Mouse (Mus musculus): ENCODE data around the gene Rnf220. TPM values are rescaled to one million over a fixed set of nuclear protein-coding genes. Genes with fewer than 3 reads are reported as not detected.

The Rnf220 gene
- 40.6 and 73.9 TPM in 2 replicates for polyA plus RNA-seq (2012; rRNA removed)

GRCm38 (mm10) chr4:117496482-117497165, at the start of gene Rnf220:
Rnf220 (minus strand) TSS chr4:117497052.
- 1% methylated on average over 42 of the region's 42 CpGs for WGBS
- no peaks in the 10 kb centered on the region for H3K36me3 ChIP-seq (ENCODE audit: control insufficient read depth, insufficient read depth, low read length)
- TF ChIP-seq POLR2A (IDR thresholded peaks at IDR 0.05; ENCODE audit: low read depth, low read length) (no peak), CTCF (IDR thresholded peaks at IDR 0.05; ENCODE audit: extremely low read depth, insufficient read length, insufficient replicate concordance, low read depth, low read length) (no peak)
- H3K4me1 ChIP-seq (ENCODE audit: control insufficient read depth, insufficient read depth, insufficient read length, low read length): peaks cover 19% of the 10 kb centered on the region
- no peak within 1 kb of the TSS for H3K27ac ChIP-seq (ENCODE audit: insufficient read depth, low read depth, low read length)
- peaks cover 56% of the 10 kb centered on the region for H3K27me3 ChIP-seq (ENCODE audit: control insufficient read depth, insufficient read depth, low read length)
- H3K4me3 ChIP-seq (ENCODE audit: low read depth, low read length): peak within 1 kb of the TSS; percentile 39

GRCm38 (mm10) chr4:117546616-117547015, 49.8 kb upstream of the Rnf220 start:
- peaks cover 3% of the 10 kb centered on the region; the same call in 1 of the 2 replicates for H3K4me1 ChIP-seq (ENCODE audit: control insufficient read depth, insufficient read depth, insufficient read length, low read length)
- H3K4me3 ChIP-seq (ENCODE audit: low read depth, low read length): no peak overlapping the region
- no peak for TF ChIP-seq CTCF (IDR thresholded peaks at IDR 0.05; ENCODE audit: extremely low read depth, insufficient read length, insufficient replicate concordance, low read depth, low read length)
- no peak for TF ChIP-seq POLR2A (IDR thresholded peaks at IDR 0.05; ENCODE audit: low read depth, low read length)
- no peaks in the 10 kb centered on the region for H3K36me3 ChIP-seq (ENCODE audit: control insufficient read depth, insufficient read depth, low read length)
- WGBS: 83% methylated on average over 6 of the region's 6 CpGs
- no peaks in the 10 kb centered on the region for H3K27me3 ChIP-seq (ENCODE audit: control insufficient read depth, insufficient read depth, low read length)
- no peak overlapping the region for H3K27ac ChIP-seq (ENCODE audit: insufficient read depth, low read depth, low read length)

- H3K36me3 ChIP-seq (ENCODE audit: control insufficient read depth, insufficient read depth, low read length): no peaks in the 10 kb centered on the region
- H3K27me3 ChIP-seq (ENCODE audit: control insufficient read depth, insufficient read depth, low read length): no peaks in the 10 kb centered on the region
- no peak overlapping the region for H3K4me3 ChIP-seq (ENCODE audit: low read depth, low read length)
- 86% methylated on average over 3 of the region's 3 CpGs for WGBS
- H3K27ac ChIP-seq (ENCODE audit: insufficient read depth, low read depth, low read length): no peak overlapping the region
- TF ChIP-seq CTCF (IDR thresholded peaks at IDR 0.05; ENCODE audit: extremely low read depth, insufficient read length, insufficient replicate concordance, low read depth, low read length) (no peak), POLR2A (IDR thresholded peaks at IDR 0.05; ENCODE audit: low read depth, low read length) (no peak)
- peaks cover 2% of the 10 kb centered on the region; the same call in 1 of the 2 replicates for H3K4me1 ChIP-seq (ENCODE audit: control insufficient read depth, insufficient read depth, insufficient read length, low read length)
Measured at GRCm38 (mm10) chr4:117545448-117545847, 48.6 kb upstream of the Rnf220 start.

DNA sequence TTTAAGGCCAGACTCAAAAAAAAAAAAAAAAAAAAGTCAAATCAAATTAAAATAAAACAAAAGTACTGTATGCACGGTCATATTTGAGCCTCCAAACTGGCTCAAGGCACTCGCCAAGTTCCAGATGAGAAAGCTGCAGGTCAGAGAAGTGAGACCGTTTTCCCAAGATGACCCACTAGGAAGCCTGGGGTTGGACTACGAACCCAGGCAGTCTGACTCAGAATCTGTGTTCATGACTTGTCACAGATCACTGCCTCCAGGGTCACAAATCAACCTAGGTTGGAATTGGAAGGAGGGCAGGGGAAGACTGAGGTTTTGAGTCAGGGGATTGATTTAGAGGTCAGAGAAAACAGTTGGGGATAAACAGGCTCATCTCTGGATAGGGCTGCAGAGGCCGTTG, 43.7 kb upstream of the Rnf220 start:
- 57% methylated on average over 5 of the region's 5 CpGs for WGBS
- Histone ChIP-seq H3K27me3 (ENCODE audit: control insufficient read depth, insufficient read depth, low read length) (no peaks in the 10 kb centered on the region), H3K4me3 (ENCODE audit: low read depth, low read length) (no peak overlapping the region), H3K27ac (ENCODE audit: insufficient read depth, low read depth, low read length) (no peak overlapping the region), H3K36me3 (ENCODE audit: control insufficient read depth, insufficient read depth, low read length) (no peaks in the 10 kb centered on the region), H3K4me1 (ENCODE audit: control insufficient read depth, insufficient read depth, insufficient read length, low read length) (peaks cover 2% of the 10 kb centered on the region; the same call in 1 of the 2 replicates)
- TF ChIP-seq CTCF (IDR thresholded peaks at IDR 0.05; ENCODE audit: extremely low read depth, insufficient read length, insufficient replicate concordance, low read depth, low read length): no peak
- TF ChIP-seq POLR2A (IDR thresholded peaks at IDR 0.05; ENCODE audit: low read depth, low read length): no peak

DNA sequence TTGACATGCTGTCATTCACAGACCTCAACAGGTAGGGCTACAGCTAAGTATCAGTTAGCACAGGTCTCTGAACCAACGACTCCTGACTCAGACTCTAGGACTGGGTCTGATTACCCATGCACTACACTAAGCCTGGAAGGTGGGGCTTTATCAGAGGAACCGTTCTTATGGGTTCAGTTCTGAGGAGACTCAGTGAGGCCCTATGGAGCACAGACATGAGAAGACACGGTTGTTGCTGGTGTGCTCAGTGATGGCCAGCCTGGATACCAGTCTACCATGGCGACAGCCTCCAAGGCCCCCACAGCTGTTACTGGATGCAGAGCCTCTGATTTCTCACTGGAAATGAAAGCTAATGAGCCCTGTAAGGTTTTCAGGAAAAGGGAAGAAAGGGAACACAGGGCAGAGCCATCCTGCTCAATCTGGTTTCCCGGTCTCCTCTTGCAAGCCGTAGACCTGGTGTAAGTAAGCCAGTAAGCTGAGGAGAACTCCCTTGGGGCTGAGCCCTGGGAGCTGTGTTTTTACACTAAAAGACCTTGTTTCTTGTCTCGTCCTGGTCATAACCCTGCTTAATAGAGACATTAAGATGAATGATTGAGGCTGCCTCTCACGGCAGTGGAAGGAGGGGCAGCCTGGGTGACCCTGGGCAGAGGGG, 42.6 kb upstream of the Rnf220 start:
- TF ChIP-seq CTCF (IDR thresholded peaks at IDR 0.05; ENCODE audit: extremely low read depth, insufficient read length, insufficient replicate concordance, low read depth, low read length) (no peak), POLR2A (IDR thresholded peaks at IDR 0.05; ENCODE audit: low read depth, low read length) (no peak)
- no peaks in the 10 kb centered on the region for H3K36me3 ChIP-seq (ENCODE audit: control insufficient read depth, insufficient read depth, low read length)
- 82% methylated on average over 8 of the region's 8 CpGs for WGBS
- H3K27me3 ChIP-seq (ENCODE audit: control insufficient read depth, insufficient read depth, low read length): no peaks in the 10 kb centered on the region
- H3K4me3 ChIP-seq (ENCODE audit: low read depth, low read length): no peak overlapping the region
- peaks cover 2% of the 10 kb centered on the region; the same call in 1 of the 2 replicates for H3K4me1 ChIP-seq (ENCODE audit: control insufficient read depth, insufficient read depth, insufficient read length, low read length)
- no peak overlapping the region for H3K27ac ChIP-seq (ENCODE audit: insufficient read depth, low read depth, low read length)

DNA sequence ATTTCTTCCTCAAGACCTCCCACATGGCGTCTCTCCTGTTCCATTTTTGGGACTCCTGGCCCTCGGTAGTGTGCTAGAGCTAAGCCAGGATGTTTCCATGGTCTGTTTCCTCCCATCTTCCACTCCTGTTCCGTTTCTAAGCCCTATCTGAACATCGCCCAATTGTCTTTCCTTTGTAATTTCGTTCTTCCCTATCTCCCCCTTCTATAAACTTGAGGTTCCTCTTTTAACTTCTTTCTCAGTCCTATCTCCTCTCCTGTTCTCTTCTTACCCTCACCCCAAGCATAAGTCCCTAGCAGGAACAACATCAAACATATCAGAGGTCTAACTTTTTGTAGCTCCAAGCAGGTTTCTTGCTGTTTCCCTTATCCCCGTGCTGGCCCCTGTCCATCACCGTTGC, 40.1 kb upstream of the Rnf220 start:
- 81% methylated on average over 7 of the region's 7 CpGs for WGBS
- no peak overlapping the region for H3K27ac ChIP-seq (ENCODE audit: insufficient read depth, low read depth, low read length)
- H3K27me3 ChIP-seq (ENCODE audit: control insufficient read depth, insufficient read depth, low read length): no peaks in the 10 kb centered on the region
- H3K4me1 ChIP-seq (ENCODE audit: control insufficient read depth, insufficient read depth, insufficient read length, low read length): peaks cover 2% of the 10 kb centered on the region; the same call in 1 of the 2 replicates
- H3K36me3 ChIP-seq (ENCODE audit: control insufficient read depth, insufficient read depth, low read length): no peaks in the 10 kb centered on the region
- H3K4me3 ChIP-seq (ENCODE audit: low read depth, low read length): no peak overlapping the region
- TF ChIP-seq CTCF (IDR thresholded peaks at IDR 0.05; ENCODE audit: extremely low read depth, insufficient read length, insufficient replicate concordance, low read depth, low read length): no peak
- TF ChIP-seq POLR2A (IDR thresholded peaks at IDR 0.05; ENCODE audit: low read depth, low read length): no peak

DNA sequence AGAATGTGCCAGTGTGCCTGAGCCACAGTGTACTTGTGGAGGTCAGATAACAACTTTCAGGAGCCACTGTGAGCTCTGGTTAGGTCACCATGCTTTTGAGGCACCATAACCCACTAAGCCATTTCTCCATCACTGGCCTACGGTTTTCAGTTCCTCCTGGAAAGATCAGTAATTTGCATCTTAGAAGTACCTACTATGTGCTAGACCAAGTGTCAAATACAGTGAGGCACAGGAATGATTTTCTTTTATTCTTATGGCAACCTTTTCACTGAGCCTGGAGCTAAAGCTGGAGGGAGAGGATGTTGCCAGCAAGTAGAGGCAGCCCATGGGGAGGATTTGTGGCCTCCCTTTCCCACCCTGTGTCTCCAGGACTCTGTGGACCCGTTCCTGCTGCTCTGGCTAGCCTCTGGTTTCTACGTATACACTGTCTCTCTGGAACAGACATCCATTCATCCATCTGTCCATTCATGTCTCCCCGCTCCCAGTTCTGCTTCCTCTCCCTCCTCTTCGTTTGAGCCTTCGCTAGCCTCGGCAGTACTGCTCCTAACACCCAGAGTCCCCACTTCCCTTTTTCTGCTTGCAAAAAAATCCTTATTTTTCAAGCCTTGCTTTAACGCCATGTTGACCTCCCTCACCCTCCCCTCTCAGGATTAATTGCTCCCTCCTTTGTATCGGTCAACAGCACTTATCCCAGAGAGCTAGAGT, 38.8 kb upstream of the Rnf220 start:
- TF ChIP-seq POLR2A (IDR thresholded peaks at IDR 0.05; ENCODE audit: low read depth, low read length): no peak
- TF ChIP-seq CTCF (IDR thresholded peaks at IDR 0.05; ENCODE audit: extremely low read depth, insufficient read length, insufficient replicate concordance, low read depth, low read length): no peak
- WGBS: 62% methylated on average over 9 of the region's 9 CpGs

More for the DNA sequence above, 38.8 kb upstream of the Rnf220 start:
- Histone ChIP-seq H3K36me3 (ENCODE audit: control insufficient read depth, insufficient read depth, low read length) (no peaks in the 10 kb centered on the region), H3K4me3 (ENCODE audit: low read depth, low read length) (no peak overlapping the region), H3K27me3 (ENCODE audit: control insufficient read depth, insufficient read depth, low read length) (no peaks in the 10 kb centered on the region), H3K27ac (ENCODE audit: insufficient read depth, low read depth, low read length) (no peak overlapping the region), H3K4me1 (ENCODE audit: control insufficient read depth, insufficient read depth, insufficient read length, low read length) (no peaks in the 10 kb centered on the region)

Measured in small intestine, adult 2 months (tissue).